Mouse (Mus musculus): ENCODE data around the gene Gm37240. TPM values are rescaled to one million over a fixed set of nuclear protein-coding genes. Genes with fewer than 3 reads are reported as not detected.

The Gm37240 gene
- polyA plus RNA-seq, 1 experiment from 2014 or later, result 0.43 TPM

DNA sequence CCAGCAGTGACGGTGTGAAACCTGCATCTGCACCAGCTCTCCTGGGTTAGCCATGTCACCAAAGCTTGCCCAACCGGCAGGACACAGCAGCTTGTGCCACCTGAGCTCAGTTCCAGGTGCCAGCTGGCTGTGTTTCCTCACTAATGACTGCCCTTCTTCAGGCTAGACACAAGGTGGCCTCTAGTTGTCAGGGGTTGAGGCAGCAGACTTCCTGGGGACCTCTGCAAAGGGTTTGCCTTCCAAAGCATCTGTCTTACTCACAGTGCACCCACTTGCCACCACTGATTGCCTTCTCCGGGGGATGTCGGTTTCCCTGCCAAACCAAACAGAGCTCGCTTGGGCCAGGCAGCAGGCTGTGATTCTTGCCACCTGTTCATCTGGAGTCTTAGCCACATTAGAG, 1199.1 kb downstream of the Gm37240 start:
- Histone ChIP-seq H3K36me3 (ENCODE audit: control insufficient read depth, insufficient read depth, low read length) (no peaks in the 10 kb centered on the region), H3K9ac (ENCODE audit: low read length) (no peak overlapping the region), H3K4me1 (replicated peaks; ENCODE audit: control insufficient read depth, insufficient read depth, low read length) (no peaks in the 10 kb centered on the region; the same call in 1 of the 2 replicates), H3K9me3 (ENCODE audit: control insufficient read depth, low read length) (no peaks in the 10 kb centered on the region), H3K27ac (ENCODE audit: low read depth, low read length) (no peak overlapping the region), H3K4me3 (ENCODE audit: low read depth, low read length) (no peak overlapping the region), H3K4me2 (ENCODE audit: low read depth, low read length, severe bottlenecking) (no peak overlapping the region), H3K27me3 (ENCODE audit: control insufficient read depth, insufficient read depth, low read length) (no peaks in the 10 kb centered on the region)
- ATAC-seq (replicated peaks; ENCODE audit: low FRiP score) (no peak), DNase-seq (ENCODE audit: low spot score) (no peak)
- 86% methylated on average over 5 of the region's 5 CpGs for WGBS

- DNase-seq (ENCODE audit: low spot score) (no peak), ATAC-seq (replicated peaks; ENCODE audit: low FRiP score) (no peak)
- Histone ChIP-seq H3K4me3 (ENCODE audit: low read depth, low read length) (no peak overlapping the region), H3K4me1 (replicated peaks; ENCODE audit: control insufficient read depth, insufficient read depth, low read length) (no peaks in the 10 kb centered on the region; the same call in 1 of the 2 replicates), H3K27ac (ENCODE audit: low read depth, low read length) (no peak overlapping the region), H3K4me2 (ENCODE audit: low read depth, low read length, severe bottlenecking) (no peak overlapping the region), H3K9ac (ENCODE audit: low read length) (no peak overlapping the region), H3K27me3 (ENCODE audit: control insufficient read depth, insufficient read depth, low read length) (no peaks in the 10 kb centered on the region), H3K9me3 (ENCODE audit: control insufficient read depth, low read length) (no peaks in the 10 kb centered on the region), H3K36me3 (ENCODE audit: control insufficient read depth, insufficient read depth, low read length) (no peaks in the 10 kb centered on the region)
- WGBS, result 50% methylated on average over 2 of the region's 2 CpGs
Observed at GRCm38 (mm10) chr3:84687488-84687846, 1199.9 kb downstream of the Gm37240 start.

DNA sequence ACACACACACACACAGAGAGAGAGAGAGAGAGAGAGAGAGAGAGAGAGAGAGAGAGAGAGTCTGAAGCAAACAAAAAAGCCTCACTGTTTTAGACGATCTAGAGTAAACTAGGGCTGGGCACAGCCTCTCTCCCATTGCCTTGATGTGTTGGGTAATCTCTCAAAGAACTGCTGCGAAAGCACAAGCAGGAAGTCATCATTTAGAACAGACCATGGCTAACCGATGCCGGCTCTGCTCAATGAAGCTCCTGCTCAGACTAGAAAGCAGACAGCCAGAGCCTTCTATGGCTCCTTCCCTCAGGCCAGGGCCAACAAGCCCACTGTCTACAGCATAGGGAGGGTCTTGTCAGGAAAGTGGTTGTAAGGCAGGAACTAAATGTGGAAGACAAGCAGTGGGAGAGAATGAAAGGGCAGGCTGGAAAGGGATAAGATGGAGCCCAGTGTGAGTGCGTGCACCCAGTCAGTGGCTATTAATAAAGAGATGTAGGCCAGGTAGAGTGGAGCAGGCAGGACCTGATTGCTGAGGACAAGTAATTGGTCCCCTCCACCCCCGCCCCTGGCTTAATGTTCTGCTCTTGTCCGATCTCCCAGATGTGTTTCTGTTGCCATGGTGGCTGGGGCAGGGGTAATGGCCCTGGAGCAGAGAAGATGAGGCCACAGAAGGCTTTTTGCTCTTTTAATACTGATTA, 1200.4 kb downstream of the Gm37240 start:
- H3K27ac ChIP-seq (ENCODE audit: low read depth, low read length), result no peak overlapping the region
- no peak overlapping the region for H3K4me2 ChIP-seq (ENCODE audit: low read depth, low read length, severe bottlenecking)
- WGBS, result 76% methylated on average over 7 of the region's 7 CpGs
- H3K36me3 ChIP-seq (ENCODE audit: control insufficient read depth, insufficient read depth, low read length), result no peaks in the 10 kb centered on the region
- H3K4me3 ChIP-seq (ENCODE audit: low read depth, low read length), result no peak overlapping the region
- DNase-seq (ENCODE audit: low spot score), result no peak
- ATAC-seq (replicated peaks; ENCODE audit: low FRiP score), result no peak
- no peak overlapping the region for H3K9ac ChIP-seq (ENCODE audit: low read length)
- no peaks in the 10 kb centered on the region; the same call in 1 of the 2 replicates for H3K4me1 ChIP-seq (replicated peaks; ENCODE audit: control insufficient read depth, insufficient read depth, low read length)
- H3K9me3 ChIP-seq (ENCODE audit: control insufficient read depth, low read length), result no peaks in the 10 kb centered on the region
- H3K27me3 ChIP-seq (ENCODE audit: control insufficient read depth, insufficient read depth, low read length), result no peaks in the 10 kb centered on the region

- DNase-seq (ENCODE audit: low spot score) (no peak), ATAC-seq (replicated peaks; ENCODE audit: low FRiP score) (no peak)
- no peaks in the 10 kb centered on the region for H3K36me3 ChIP-seq (ENCODE audit: control insufficient read depth, insufficient read depth, low read length)
- H3K9me3 ChIP-seq (ENCODE audit: control insufficient read depth, low read length), result no peaks in the 10 kb centered on the region
- no peaks in the 10 kb centered on the region; the same call in 1 of the 2 replicates for H3K4me1 ChIP-seq (replicated peaks; ENCODE audit: control insufficient read depth, insufficient read depth, low read length)
- WGBS, result 87% methylated on average over 2 of the region's 2 CpGs
- no peak overlapping the region for H3K27ac ChIP-seq (ENCODE audit: low read depth, low read length)
- H3K9ac ChIP-seq (ENCODE audit: low read length), result no peak overlapping the region
- H3K4me3 ChIP-seq (ENCODE audit: low read depth, low read length), result no peak overlapping the region
- no peaks in the 10 kb centered on the region for H3K27me3 ChIP-seq (ENCODE audit: control insufficient read depth, insufficient read depth, low read length)
- H3K4me2 ChIP-seq (ENCODE audit: low read depth, low read length, severe bottlenecking), result no peak overlapping the region
Observed at GRCm38 (mm10) chr3:84686294-84686672, 1201.0 kb downstream of the Gm37240 start.

- WGBS, result 84% methylated on average over 8 of the region's 8 CpGs
- Histone ChIP-seq H3K9ac (ENCODE audit: low read length) (no peak overlapping the region), H3K4me3 (ENCODE audit: low read depth, low read length) (no peak overlapping the region), H3K27me3 (ENCODE audit: control insufficient read depth, insufficient read depth, low read length) (no peaks in the 10 kb centered on the region), H3K4me2 (ENCODE audit: low read depth, low read length, severe bottlenecking) (no peak overlapping the region), H3K36me3 (ENCODE audit: control insufficient read depth, insufficient read depth, low read length) (no peaks in the 10 kb centered on the region), H3K27ac (ENCODE audit: low read depth, low read length) (no peak overlapping the region), H3K9me3 (ENCODE audit: control insufficient read depth, low read length) (no peaks in the 10 kb centered on the region), H3K4me1 (replicated peaks; ENCODE audit: control insufficient read depth, insufficient read depth, low read length) (no peaks in the 10 kb centered on the region; the same call in 1 of the 2 replicates)
- no peak for ATAC-seq (replicated peaks; ENCODE audit: low FRiP score)
- no peak for DNase-seq (ENCODE audit: low spot score)
Observed at GRCm38 (mm10) chr3:84685662-84686293, 1201.5 kb downstream of the Gm37240 start.

DNA sequence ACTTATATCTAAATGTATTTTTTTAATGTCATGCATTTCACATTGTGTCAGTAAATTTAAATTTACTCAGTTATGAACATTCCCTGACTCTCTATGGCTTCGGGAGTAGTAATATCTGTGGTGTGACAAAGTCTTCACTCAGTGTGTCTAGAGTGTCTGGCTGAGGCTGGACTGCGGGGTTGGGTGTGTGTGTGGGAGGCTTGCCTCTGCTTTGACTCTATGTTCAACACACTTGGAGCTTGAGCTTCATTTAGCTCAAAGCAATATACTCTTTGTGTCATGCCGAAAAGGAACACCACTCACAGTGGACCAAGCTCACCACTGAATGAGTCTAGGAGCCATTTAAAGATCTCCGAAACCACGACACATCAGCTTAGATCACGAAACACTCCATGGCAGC, 1203.5 kb downstream of the Gm37240 start:
- Histone ChIP-seq H3K9ac (ENCODE audit: low read length) (no peak overlapping the region), H3K4me2 (ENCODE audit: low read depth, low read length, severe bottlenecking) (no peak overlapping the region), H3K9me3 (ENCODE audit: control insufficient read depth, low read length) (no peaks in the 10 kb centered on the region), H3K36me3 (ENCODE audit: control insufficient read depth, insufficient read depth, low read length) (no peaks in the 10 kb centered on the region), H3K27ac (ENCODE audit: low read depth, low read length) (no peak overlapping the region), H3K27me3 (ENCODE audit: control insufficient read depth, insufficient read depth, low read length) (no peaks in the 10 kb centered on the region), H3K4me3 (ENCODE audit: low read depth, low read length) (no peak overlapping the region), H3K4me1 (replicated peaks; ENCODE audit: control insufficient read depth, insufficient read depth, low read length) (no peaks in the 10 kb centered on the region)
- DNase-seq (ENCODE audit: low spot score) (no peak), ATAC-seq (replicated peaks; ENCODE audit: low FRiP score) (no peak)
- 90% methylated on average over 6 of the region's 6 CpGs for WGBS

DNA sequence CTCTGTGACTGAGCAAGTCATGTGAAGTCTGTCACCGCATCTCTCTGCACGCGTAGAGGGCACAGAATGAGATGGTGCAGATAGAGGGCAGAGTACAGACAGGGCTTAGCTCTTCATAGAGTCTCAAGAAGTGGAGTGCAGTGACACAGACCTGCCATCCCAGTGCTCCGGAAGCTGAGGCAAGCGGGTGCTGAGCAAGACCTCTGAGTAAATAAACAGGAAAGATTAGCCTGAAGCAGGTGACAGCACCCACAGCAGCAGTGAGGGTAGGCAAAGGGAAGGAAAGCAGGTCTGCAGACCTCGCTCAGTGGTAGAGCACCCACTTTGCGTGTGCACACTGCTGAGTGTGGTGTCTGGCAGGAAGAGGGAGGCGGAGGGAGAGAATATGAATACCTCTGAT, 1205.6 kb downstream of the Gm37240 start:
- DNase-seq (ENCODE audit: low spot score) (no peak), ATAC-seq (replicated peaks; ENCODE audit: low FRiP score) (no peak)
- 91% methylated on average over 8 of the region's 8 CpGs for WGBS
- no peak overlapping the region for H3K9ac ChIP-seq (ENCODE audit: low read length)
- no peaks in the 10 kb centered on the region for H3K27me3 ChIP-seq (ENCODE audit: control insufficient read depth, insufficient read depth, low read length)
- H3K4me3 ChIP-seq (ENCODE audit: low read depth, low read length), result no peak overlapping the region
- no peaks in the 10 kb centered on the region for H3K36me3 ChIP-seq (ENCODE audit: control insufficient read depth, insufficient read depth, low read length)
- H3K4me2 ChIP-seq (ENCODE audit: low read depth, low read length, severe bottlenecking), result no peak overlapping the region
- no peaks in the 10 kb centered on the region for H3K4me1 ChIP-seq (replicated peaks; ENCODE audit: control insufficient read depth, insufficient read depth, low read length)
- H3K27ac ChIP-seq (ENCODE audit: low read depth, low read length), result no peak overlapping the region
- no peaks in the 10 kb centered on the region for H3K9me3 ChIP-seq (ENCODE audit: control insufficient read depth, low read length)

DNA sequence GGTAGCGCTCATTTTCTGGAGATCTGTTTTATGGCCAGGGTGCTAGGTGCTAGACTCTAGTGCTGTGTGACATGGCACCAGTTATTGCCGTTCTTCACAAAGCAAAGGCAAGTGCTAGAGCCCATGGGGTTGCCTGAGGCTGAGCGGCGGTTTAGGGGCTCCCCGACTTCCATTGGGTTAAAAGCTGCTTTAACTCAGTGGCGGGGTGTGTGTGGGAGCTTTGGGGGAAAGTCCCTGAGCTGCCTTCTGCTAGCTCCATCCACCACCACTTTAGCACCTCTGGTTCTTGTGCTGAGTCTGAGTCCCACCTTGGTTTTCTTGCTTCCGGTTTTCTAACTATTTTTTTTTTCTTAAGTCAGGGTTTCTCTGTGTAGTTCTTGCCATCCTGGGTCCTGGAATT, 1207.3 kb downstream of the Gm37240 start:
- no peak overlapping the region for H3K9ac ChIP-seq (ENCODE audit: low read length)
- DNase-seq (ENCODE audit: low spot score), result no peak
- no peak overlapping the region for H3K4me2 ChIP-seq (ENCODE audit: low read depth, low read length, severe bottlenecking)
- ATAC-seq (replicated peaks; ENCODE audit: low FRiP score), result no peak
- no peak overlapping the region for H3K27ac ChIP-seq (ENCODE audit: low read depth, low read length)
- H3K27me3 ChIP-seq (ENCODE audit: control insufficient read depth, insufficient read depth, low read length), result no peaks in the 10 kb centered on the region
- H3K4me1 ChIP-seq (replicated peaks; ENCODE audit: control insufficient read depth, insufficient read depth, low read length), result no peaks in the 10 kb centered on the region
- WGBS, result 90% methylated on average over 7 of the region's 7 CpGs
- H3K9me3 ChIP-seq (ENCODE audit: control insufficient read depth, low read length), result no peaks in the 10 kb centered on the region
- H3K4me3 ChIP-seq (ENCODE audit: low read depth, low read length), result no peak overlapping the region
- H3K36me3 ChIP-seq (ENCODE audit: control insufficient read depth, insufficient read depth, low read length), result no peaks in the 10 kb centered on the region

GRCm38 (mm10) chr3:84679542-84679941, 1207.8 kb downstream of the Gm37240 start:
- 92% methylated on average over 8 of the region's 8 CpGs for WGBS
- Histone ChIP-seq H3K9me3 (ENCODE audit: control insufficient read depth, low read length) (no peaks in the 10 kb centered on the region), H3K27me3 (ENCODE audit: control insufficient read depth, insufficient read depth, low read length) (no peaks in the 10 kb centered on the region), H3K4me1 (replicated peaks; ENCODE audit: control insufficient read depth, insufficient read depth, low read length) (no peaks in the 10 kb centered on the region), H3K4me2 (ENCODE audit: low read depth, low read length, severe bottlenecking) (no peak overlapping the region), H3K27ac (ENCODE audit: low read depth, low read length) (no peak overlapping the region), H3K4me3 (ENCODE audit: low read depth, low read length) (no peak overlapping the region), H3K36me3 (ENCODE audit: control insufficient read depth, insufficient read depth, low read length) (no peaks in the 10 kb centered on the region), H3K9ac (ENCODE audit: low read length) (no peak overlapping the region)
- DNase-seq (ENCODE audit: low spot score), result no peak
- ATAC-seq (replicated peaks; ENCODE audit: low FRiP score), result no peak

Data from forebrain, embryonic 11.5 days (tissue).